Mouse (Mus musculus) gastrocnemius, postnatal 25 days (tissue): ENCODE data around the gene Atp13a2. TPM values are rescaled to one million over a fixed set of nuclear protein-coding genes. Genes with fewer than 3 reads are reported as not detected.

Experiments
- DNase-seq: peaks from one replicate; pipeline ENCODE4 v3.0.0; 2022
- long read RNA-seq, 2 experiments: library from polyadenylated mRNA; stranded (forward); transcript quantifications; one replicate each; pipeline ENCODE4 v2.0.0; 2021
- total RNA-seq, 2 experiments: library from RNA; stranded (reverse); gene quantifications; 1 replicate in 1 of 2; 2 replicates in 1 of 2; pipeline ENCODE4 v1.2.3; 2021

Gene Atp13a2
- total RNA-seq: 10 to 100 TPM; 16.4 to 18.2 TPM
- long read RNA-seq, experiment 1, partial matches to known transcripts: 6 of 9 reads
- long read RNA-seq, experiment 1, other reads (novel, unspliced or antisense): 2 of 9 reads
- long read RNA-seq, experiment 2, partial matches to known transcripts: 15 of 24 reads
- long read RNA-seq, experiment 2, other reads (novel, unspliced or antisense): 4 of 24 reads

DNA sequence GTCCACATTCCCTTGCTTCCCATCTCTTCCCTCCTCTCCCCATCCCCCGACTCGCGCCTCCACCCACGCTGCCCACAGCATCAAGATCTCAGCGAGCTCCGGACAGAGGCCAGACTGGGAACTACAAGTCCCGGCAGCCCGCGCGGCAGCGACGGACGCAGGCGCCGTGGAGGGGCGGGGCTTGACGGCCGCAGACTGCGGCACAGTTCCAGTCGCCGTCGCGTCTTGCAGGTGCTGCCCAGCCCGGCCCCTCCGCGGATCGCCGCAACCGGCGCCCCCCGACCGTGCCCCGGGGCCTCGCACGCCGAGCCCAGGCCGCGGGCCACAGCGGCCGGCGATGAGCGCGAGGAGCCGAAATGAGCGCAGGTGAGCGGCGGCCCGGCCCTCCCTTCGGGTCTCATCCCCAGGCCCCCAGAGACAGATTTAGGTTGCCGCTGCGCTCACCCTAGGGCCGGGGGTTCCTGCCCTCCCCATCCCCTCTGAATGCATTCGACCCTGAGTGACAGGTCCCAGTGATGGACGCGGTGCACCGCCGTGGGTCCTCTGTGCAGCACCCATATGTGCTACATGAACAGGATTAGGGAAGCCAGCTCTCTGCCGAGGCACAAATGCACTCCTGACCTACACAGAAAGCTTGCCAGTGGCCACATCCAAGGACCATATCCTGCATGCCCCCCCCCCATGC, at the start of gene Atp13a2:
Atp13a2 (plus strand) TSS at position 163 of the 685 bp plus-strand sequence.
- peak; percentile 86 for DNase-seq

DNA sequence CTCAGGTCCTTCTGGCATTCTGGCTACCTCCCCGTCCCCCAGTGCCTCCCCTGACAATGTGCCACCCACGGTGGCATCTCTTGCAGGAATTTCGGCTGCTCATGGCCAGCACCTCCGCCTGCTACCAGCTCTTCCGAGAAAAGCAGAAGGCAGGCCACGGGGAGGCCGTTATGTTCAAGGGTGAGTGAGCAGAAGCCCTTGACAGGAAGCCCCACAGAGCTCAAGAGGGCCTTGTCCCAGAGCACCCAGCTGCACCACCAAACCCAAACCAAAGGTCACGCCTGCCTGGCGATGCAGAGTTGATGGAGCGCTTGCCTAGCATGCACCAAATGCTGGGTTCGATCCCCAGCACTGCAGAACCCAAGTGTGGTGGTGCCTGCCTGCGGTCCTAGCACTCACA, 42.3 kb upstream of the Atp13a2 start:
- DNase-seq: no peak

DNA sequence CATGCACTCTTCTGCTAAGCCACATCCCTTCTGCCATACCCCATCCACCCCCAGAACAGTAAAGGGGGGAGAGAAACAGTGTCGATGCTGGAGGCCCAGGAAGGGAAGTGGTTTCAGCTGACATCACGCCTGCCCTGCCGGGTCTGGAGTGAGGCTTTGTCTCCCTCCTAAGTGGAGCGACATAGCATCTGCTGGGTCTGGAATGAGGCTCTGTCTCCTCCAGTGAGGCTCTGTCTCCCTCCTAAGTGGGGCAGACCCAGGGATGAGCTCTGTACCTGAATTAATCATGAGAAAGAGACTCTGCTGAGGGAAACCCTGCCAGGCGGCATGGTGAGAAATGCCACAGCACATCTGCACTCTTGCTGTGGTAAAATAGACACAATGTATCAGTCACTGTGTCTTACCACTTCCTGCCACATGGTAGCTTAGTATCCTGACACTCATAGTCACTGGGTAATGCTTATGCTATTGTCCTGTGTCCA, 41.7 kb upstream of the Atp13a2 start:
- peak; percentile 40 for DNase-seq

DNA sequence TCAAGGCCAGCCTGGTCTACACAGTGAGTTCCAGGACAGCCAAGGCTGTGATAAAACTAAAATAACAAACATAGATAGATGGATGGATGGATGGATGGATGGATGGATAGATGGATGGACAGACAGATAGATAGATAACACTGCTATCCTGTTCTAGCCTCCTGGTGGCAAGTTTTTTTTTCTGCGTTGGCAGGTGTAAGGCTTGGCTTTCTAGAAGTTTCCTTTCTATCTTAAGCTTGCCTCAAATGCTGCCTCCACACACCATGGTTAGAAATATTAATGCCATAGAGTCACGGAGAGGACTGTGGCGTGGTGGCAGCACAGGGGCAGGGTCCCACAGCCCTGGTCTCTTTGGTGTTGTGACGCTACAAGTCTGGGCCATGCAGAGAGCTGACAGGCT, 41.1 kb upstream of the Atp13a2 start:
- no peak for DNase-seq

DNA sequence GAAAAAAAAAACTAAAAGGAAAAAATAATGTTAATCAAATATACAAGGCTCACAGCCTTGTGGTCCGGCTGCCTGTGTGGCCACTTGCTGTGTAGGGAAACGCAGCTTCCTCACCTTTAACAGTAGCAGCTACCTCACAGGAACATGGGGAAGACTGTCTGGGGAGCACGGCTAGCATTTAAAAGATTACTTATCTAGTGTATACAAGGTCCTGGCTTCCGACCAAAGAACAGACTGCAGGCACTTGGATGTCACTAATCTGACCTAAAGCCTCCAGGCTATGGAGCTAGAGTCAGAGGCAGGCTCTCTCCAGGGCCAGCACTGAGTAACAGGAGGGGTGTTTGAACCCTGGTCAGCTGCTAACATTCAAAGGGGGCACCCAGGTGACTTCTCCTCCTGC, 40.6 kb upstream of the Atp13a2 start:
- no peak for DNase-seq

DNA sequence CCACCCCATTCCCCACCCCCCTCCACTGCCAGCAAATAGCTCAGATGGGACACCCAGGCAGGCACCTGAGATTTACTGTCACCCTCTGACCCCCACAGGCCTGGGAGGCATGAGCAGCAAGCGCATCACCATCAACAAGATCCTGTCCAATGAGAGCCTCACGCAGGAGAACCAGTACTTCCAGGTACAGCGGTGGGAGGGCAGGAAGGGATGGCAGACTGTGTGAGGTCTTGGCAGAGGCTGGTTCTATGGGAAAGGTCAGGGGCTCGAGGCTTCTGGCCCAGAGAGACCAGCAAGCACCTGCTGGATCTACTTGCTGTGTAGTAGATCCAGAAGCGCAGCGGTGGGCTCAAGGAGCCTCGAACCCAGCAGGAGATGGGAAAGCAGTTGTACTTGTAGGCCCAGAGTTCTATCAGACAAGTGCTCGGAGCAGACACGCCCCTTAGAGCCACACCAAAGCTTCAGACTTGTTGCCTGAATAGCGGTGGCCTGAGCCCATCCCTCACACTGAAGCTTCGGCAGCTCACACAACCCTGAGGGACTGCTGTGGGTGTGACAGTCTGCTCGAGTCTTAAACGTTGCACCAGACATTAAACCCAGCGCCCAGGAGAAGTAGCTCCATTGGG, 40.0 kb upstream of the Atp13a2 start:
- no peak for DNase-seq

DNA sequence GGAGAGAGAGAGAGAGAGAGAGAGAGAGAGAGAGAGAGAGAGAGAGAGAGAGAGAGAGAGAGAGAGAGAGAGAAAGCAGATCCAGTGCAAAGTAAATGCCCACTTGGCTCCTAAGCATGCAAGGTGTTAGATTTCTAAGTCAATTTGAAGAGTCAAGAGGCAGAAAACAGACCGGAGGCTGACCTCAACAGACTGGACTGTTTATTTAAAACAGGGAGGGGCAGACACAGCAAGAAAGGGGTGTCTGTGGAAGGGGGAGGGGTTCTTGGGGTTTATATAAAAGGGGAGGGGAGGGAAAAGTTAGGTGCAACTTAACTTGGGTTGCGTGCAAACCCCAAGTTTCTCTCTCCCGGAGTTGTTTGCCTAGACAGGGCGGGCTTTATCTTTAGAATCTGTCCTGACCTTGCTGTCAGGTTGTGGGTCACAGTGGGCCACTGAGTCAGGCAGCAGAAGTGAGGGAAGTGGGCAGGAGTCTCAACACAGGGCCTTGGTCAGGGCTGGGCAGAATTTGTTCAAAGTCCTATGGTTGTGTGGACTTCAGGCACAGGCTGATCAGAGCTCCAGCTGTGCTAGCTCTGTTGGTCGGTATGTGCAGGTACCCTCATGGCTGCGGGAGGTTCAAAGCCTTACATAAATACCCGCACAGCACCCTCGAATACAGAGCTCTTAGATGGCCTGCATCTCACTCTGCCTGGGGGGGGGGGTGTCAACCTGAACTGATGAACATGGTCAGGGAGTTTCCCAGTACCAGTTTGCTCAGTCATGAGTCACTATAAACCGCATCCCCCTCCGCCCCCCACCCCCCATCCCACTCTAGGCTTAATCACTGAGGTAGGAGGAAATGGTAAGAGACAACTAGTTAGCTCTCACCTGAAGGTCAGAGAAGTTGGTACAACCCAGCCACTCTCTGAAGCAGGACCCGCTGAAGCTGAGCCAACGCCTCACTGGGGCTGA, 38.9 kb upstream of the Atp13a2 start:
- no peak for DNase-seq

DNA sequence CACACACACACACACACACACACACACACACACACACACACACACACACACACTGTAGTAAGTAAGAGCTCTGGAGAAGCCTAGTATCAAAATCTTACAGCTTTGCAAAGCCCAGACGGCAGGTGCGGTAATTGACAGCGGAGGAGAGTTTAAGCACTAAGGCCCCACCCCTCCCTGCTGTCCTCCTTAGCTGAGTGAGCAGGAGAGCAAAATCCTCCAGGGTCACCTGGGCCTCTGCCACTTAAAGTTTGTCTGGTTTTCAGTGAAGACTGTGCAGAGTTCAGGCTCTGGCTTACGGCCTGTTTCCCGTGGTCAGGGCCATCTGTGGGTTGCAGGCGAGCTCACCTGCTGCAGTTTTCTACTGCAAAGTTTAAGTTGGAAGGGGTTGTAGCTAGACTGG, 38.2 kb upstream of the Atp13a2 start:
- DNase-seq: no peak

DNA sequence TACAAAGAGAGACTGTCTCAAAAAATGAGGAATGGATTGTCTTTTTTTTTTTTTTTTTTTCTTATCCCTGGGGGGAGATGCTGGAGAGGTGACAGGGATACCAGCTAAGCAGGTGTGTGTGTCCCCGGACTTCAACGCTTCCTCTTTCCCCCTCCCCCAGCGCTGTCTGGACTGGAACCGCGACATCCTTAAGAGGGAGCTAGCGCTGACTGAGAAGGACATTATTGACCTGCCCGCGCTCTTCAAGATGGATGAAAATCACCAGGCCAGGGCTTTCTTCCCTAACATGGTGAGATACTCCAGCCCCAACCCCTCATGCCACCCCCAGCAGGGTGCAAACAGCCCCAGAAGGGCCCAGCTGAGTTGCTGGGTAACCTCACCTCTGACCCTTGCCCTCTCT, 37.6 kb upstream of the Atp13a2 start:
- no peak for DNase-seq

DNA sequence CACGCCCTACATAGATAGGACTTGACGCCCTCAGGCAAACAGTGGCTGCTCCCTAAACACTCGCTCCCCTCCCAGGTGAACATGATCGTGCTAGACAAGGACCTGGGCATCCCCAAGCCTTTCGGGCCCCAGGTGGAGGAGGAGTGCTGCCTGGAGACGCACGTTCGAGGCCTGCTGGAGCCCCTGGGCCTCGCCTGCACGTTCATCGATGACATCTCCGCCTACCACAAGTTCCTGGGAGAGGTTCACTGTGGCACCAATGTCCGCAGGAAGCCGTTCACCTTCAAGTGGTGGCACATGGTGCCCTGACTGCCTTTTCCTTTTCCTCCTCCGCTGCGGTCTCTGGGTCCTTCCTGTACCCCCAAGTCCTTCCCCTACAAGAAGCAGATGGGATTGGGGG, 37.1 kb upstream of the Atp13a2 start:
- no peak for DNase-seq

DNA sequence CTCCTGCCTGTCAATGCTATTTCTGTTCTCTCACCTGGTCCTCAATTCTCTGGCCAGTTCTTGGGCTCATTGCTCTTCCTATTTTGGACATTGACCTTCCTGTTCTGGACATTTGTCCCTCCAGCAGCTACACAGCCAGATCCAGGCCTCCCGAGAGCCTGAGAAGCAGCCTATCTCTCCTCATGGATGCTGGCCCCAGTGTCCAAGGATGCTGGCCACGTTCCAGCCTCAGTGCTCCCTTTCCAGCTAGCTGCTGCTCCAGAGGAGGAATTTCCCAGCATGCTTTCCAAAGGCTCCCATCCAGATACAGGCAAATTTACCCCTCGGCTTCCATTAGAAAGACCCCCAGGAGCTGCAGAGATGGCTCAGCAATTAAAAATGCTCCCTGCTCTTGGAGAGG, 36.1 kb upstream of the Atp13a2 start:
- DNase-seq: no peak

DNA sequence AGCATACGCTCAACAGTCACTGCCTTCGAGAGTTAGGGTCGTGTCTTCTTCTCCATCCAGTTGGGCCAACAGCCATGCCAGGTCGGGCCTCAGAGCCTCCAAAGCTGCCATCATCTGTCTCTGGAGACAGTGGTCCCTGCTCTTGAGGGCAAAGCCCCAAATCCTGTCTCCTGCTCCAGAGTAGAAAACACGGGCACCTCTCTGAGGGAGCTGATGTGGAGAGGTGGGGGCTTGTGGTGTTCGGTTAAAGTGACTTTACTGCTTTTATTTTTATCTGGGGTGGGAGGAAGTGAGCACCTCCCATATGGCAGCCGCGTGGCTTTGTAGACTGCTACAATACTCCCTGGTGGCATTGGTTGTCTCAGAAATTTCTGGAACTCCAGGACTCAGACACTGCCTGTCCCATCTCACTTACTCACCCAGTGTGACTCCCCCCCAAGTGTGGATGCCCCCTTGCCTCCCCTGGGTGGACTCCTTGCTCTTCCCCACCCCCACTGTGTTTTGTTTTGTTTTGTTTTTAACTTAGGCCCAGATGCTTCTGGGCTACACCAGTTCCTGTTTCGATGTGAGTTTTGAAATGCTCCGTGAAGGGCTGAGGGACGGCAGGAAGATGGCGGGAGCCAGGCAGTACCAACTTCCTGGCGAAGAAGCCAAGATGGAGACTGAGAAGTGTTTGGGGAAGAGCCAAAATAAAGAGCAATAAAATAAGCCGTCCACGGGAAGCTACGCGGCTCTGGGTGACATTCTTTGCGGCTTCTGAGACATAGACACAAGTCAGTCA, 34.6 kb upstream of the Atp13a2 start:
- no peak for DNase-seq

DNA sequence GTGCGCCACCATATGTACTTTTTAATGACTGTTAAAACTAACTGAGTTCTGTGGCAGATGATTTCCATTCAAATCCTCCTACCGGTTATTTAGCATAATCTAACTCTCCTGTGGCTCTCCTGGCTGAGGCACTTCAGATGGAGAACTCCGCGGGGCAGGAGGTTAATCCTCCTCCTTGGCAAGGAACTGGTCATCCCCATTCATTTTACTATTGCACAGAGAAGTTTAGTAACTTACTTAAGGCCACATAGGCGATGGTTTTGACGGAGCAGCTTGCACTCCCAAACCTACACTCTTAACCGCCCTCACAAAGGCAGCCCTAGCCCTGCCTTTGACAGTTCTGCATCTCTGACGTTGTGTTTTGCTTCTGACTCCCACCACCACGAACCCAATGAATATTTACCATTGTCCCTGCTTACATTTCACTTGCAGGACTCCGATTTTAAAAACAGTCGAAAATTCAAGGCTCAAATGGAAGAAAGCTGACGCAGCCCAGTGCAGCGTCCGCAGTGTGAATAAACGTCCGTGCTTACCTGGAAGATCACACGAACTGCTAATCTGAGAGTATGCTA, 29.5 kb upstream of the Atp13a2 start:
- no peak for DNase-seq

DNA sequence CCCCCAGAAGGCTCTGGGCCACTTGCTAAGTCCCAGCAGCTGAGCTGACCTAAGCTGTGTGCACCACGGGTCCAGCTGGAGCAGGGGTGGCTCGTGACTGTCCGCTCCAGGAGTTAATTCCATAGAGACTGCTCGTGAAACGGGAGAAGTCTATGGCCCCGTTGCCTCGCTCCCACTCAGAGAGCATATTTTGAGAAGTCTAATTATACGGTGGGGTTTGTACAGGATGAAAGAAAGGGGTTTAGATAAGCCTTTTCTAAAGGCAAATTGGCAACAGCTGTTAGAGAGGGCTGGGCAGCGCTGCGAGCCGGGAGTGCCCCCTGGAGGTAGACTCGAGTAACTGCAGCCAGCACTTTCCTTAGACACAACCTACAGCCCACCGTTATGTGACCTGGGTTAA, 28.9 kb upstream of the Atp13a2 start:
- DNase-seq: peak; percentile 72

DNA sequence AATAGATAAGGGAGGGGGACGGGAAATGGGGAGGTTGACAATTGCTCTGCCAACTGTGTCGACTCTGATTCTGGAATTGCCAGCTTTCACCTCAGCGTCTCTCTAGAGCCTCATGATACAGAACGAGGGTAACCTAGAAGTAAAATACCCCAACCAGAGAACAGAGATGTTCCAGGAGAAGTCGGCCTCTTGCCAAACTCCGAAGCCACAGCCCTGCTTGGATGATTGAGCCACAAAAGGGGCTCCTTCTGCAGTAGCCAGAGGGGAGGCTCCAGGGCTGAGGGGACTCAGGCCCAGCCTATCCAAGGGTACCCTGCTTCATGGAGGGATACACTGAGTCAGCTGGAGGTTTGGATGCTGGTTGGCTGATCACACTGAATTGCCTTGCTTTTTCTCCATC, 28.4 kb upstream of the Atp13a2 start:
- DNase-seq: no peak

DNA sequence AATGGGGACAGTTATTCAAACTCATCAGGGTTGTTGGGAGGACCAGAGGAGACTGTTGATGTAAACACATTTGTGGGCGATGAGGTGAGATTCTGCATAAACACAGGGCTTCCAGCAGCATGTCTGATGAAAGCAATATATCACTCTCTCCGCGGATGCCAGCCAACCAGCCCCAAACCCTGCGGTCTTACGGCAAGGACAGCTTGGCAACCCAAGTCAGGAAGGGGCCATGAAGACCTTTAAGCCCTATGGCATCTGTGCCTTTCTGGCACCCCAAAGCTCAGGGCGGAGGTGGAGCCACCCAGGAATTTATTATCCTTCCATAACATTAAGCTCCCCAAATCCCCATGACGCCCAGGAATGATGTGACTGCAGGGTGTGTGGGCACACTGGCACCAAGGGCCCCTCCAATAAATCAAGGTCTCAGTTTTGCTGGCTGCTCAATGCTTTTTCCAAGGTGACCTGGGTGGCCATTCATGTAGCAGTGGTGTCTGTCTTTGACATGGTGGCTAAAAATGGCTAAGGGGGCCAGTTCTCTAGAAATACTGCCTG, 27.5 kb upstream of the Atp13a2 start:
- peak; percentile 35 for DNase-seq

DNA sequence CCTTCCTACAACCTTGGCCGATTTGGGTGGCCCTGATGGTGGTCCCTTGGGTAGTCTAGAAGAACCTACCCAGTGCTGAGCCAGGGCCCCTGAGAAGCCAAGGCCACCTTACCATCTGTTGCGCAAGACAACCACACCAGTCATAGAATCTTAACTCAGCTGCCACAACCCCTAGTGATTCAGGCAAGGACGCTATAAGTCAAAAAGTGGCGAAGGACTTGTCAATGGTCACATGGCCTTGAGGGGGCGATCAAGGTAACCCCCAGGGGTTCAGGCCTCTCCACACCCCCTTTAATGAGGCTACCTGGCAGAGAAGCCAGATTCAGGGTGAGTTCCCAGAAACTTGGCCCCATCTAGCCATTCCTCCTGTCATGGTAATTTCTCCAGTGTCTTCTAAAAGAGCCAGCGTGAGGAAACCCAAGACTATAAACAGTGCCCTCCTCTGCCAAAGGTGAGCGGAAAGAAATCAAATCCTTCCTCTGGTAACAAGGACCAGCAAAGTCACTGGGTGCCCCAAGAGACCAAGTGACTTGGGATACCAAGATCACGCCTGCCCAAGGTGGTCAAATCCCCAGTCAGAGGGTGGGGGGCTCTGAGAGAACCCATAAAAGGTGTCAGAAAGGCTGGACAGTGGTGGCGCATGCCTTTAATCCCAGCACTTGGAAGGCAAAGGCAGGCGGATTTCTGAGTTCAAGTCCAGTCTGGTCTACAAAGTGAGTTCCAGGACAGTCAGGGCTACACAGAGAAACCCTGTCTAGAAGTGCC, 26.8 kb upstream of the Atp13a2 start:
- DNase-seq: peak; percentile 43

DNA sequence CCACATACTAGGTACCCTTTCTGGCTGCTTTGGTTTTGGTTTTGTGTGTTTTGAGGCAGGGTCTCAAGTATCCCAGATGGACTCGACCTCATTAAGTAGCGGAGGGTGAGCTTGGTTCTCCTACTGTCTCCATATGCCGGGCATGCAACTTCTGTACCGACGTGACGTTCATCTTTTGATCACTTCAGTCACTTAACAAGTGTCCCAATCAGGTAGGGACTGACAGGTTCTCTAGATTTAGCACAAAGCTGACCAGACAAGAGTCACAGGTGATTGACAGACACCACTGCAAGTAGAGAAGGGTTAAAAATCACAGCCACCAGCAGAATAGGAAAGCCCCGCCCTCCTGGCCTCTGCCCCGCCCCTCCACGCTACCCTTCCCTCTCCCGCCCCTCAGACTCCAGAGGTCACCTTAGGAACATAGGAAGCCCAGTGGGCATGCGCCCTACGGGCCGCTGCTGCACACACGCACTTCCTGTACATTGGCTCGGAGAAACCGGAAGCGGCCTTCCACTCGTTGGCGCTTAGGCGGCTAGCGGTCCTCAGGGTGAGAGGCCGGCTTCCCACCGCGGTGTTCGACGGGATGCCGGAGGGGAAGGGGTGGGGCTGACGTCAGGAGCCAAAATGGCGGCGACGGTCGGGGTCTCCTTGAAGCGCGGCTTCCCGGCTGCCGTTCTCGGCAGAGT, 25.7 kb upstream of the Atp13a2 start, which contains the start of gene Sdhb:
Sdhb (plus strand) TSS at position 423 of the 686 bp plus-strand sequence.
- peak; percentile 98 for DNase-seq

DNA sequence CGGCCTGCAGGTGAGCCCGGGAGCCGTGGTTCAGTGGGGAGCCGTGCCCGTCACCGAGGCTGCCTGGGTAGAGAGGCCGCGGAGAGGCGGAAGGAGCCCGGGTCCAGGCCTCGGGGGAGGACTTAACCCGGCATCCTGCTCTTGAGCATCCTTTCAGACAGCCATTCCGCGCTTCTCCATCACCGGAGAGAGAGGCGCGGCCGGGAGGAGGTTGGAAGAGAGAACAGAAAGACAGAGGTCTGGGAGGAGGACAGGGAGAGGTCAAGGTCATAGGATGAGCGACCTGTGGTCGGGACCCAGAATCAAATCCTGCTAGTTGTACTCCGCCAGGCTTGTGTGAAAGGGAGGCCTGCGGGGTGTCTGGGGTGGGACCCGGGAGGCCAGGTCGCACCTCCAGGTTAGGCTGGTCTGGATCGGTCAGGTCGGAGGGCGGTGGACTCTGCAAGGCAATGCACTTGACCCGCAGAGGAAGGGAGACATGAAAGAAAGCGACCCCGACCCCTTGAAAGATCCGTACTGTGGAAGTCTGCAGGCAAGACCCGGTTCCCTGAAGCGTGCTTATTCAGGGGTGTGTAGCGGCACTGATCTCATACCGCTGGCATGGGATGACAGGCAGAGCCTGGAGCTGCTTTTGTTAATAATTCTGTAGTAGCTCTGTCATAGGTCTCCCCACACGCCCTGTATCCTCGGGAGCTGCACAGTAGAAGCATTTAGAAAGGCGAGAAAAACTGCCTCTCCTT, 25.0 kb upstream of the Atp13a2 start:
- no peak for DNase-seq
